17 mouse cellular contexts compared by ENCODE assay signal in the genomic region with DNA sequence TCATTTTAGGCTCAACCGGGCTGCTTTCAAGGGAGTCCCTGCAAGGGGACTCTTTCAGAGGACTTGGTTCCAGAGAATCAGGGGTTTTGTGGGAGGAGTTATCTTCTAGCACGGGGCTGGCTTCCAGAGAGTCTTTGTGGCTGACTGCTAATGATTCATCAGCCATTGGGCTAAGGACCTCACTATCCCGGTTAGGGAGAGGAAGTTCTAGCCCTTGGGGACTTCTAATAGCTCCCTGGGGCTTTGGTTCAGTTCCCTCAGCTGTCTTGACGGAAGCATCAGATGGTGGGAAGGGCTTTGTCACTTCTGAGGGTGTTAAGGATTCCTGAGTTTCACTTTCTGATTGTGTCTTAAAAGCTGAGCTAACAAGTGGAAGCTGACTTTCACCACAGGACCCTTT.
A peak's percentile ranks its signal among the peaks of the same experiment; 100 is the strongest.
DNase-seq lines count a peak whose midpoint lies in the region; ATAC-seq and TF ChIP-seq lines count a peak whose summit lies in the region.
"Had no signal": no experiment of that assay in that cellular context is flagged by ENCODE, and none has a peak within 500 bp of the region (broad histone marks: within the 10 kb centered on the region; RNA-seq: fewer than 3 reads in every experiment).

No protein-coding gene starts in this region.

- no peaks in the 10 kb centered on the region for H3K27me3 ChIP-seq in C2C12 (ENCODE audit: control insufficient read depth, insufficient read depth, insufficient read length)
- H3K27me3 ChIP-seq: forebrain, embryonic 12.5 days; heart, embryonic 13.5 days; hindbrain, embryonic 12.5 days; limb, embryonic 15.5 days; midbrain, embryonic 15.5 days had no signal

- intact Hi-C loops in heart, postnatal 25 days (cut with DNase I) = no loop called here
- intact Hi-C loops in heart, postnatal 36 days (cut with DNase I) = no loop called here

- no peaks in the 10 kb centered on the region for H3K36me3 ChIP-seq in C2C12 (ENCODE audit: control insufficient read depth, insufficient read depth)

- no peak for TF ChIP-seq CTCF in C2C12 (IDR thresholded peaks at IDR 0.05; ENCODE audit: control insufficient read depth, insufficient read depth, insufficient read length)

- no peak for ATAC-seq in megakaryocyte-erythroid progenitor cell, adult 5-6 weeks (replicated peaks; ENCODE audit: low FRiP score, low TSS enrichment, poor library complexity, severe bottlenecking)
- ATAC-seq: midbrain, embryonic 15.5 days had no signal

- no peaks in the 10 kb centered on the region for H3K79me2 ChIP-seq in C2C12 (ENCODE audit: control insufficient read depth, insufficient read depth)

- no peaks in the 10 kb centered on the region for H3K79me3 ChIP-seq in C2C12 (ENCODE audit: low read depth)

- H3K4me3 ChIP-seq in C2C12 (ENCODE audit: insufficient read depth, poor library complexity, severe bottlenecking) = no peak overlapping the region
- H3K4me3 ChIP-seq: forebrain, embryonic 12.5 days; heart, embryonic 13.5 days; hindbrain, embryonic 12.5 days; limb, embryonic 15.5 days; midbrain, embryonic 15.5 days had no signal

- no peak overlapping the region for H3ac ChIP-seq in C2C12 (ENCODE audit: control insufficient read depth, insufficient read length, low read depth)

- DNase-seq in heart, adult 18-20 months = peak; percentile 29 to 62
- DNase-seq in heart, postnatal 25 days (ENCODE audit: low spot score) = no peak
- DNase-seq in 3134 (ENCODE audit: extremely low read depth, insufficient read length, low spot score) = peak; percentile 61
- peak; percentile 10 to 11 for DNase-seq in heart, postnatal 36 days
- no peak for DNase-seq in ovary, postnatal 14 days (ENCODE audit: low spot score)
- DNase-seq: adrenal gland, postnatal 14 days; cerebellum, adult 2 months; kidney, adult 9 months; lung, adult 18-20 months; right cerebral cortex, adult 18-20 months had no signal

TF ChIP-seq in C2C12, 6 proteins besides CTCF, POLR2A, EP300 and RAD21:
- TF ChIP-seq USF1 (IDR thresholded peaks at IDR 0.05; ENCODE audit: low read depth) (no peak), MYOD1 (IDR thresholded peaks at IDR 0.05; ENCODE audit: control insufficient read depth, insufficient read length, low read depth) (peak; percentile 6)

Comparison
In these comparisons a context has a peak if more than half of its experiments do, and no peak if none do; other contexts are left out.
1. DNase-seq: peak in heart, adult 18-20 months (2 of 2), 3134 (single experiment) and heart, postnatal 36 days (2 of 2); none in heart, postnatal 25 days (single experiment) and ovary, postnatal 14 days (single experiment).